Mouse (Mus musculus) midbrain, embryonic 16.5 days (tissue): ENCODE results near the gene Gusb. TPM values are rescaled to one million over a fixed set of nuclear protein-coding genes. Genes with fewer than 3 reads are reported as not detected.

ENCODE experiments used
- ATAC-seq: fragments of 200-750 bp; cut with Nextera tagmentation; 2 replicates; pipeline ENCODE4 v1.8.0; 2017; ENCODE audit warnings: moderate TSS enrichment
- H3K27ac ChIP-seq: fragments of 300-500 bp; sonication (generic); 2 replicates; pipeline ENCODE4 v1.5.1; 2014; ENCODE audit warnings: mild to moderate bottlenecking, low read length, mixed read lengths
- H3K27me3 ChIP-seq: fragments of 300-500 bp; sonication (generic); 2 replicates; pipeline ENCODE4 v1.6.1; 2014; ENCODE audit warnings: low read depth, low read length, mixed read lengths; ENCODE audit not compliant: control insufficient read depth, insufficient read depth
- H3K36me3 ChIP-seq: fragments of 300-500 bp; sonication (generic); 2 replicates; pipeline ENCODE4 v1.6.1; 2014; ENCODE audit warnings: mild to moderate bottlenecking, low read length, moderate library complexity, mixed read lengths; ENCODE audit not compliant: control insufficient read depth, insufficient read depth
- H3K4me1 ChIP-seq: fragments of 300-500 bp; sonication (generic); 2 replicates; pipeline ENCODE4 v1.6.1; 2014; ENCODE audit warnings: mild to moderate bottlenecking, low read length, mixed read lengths; ENCODE audit not compliant: control insufficient read depth, insufficient read depth
- H3K4me2 ChIP-seq: fragments of 300-500 bp; sonication (generic); 2 replicates; pipeline ENCODE4 v1.6.1; 2014; ENCODE audit warnings: mild to moderate bottlenecking, low read length, mixed read lengths
- H3K4me3 ChIP-seq: fragments of 300-500 bp; sonication (generic); 2 replicates; pipeline ENCODE4 v1.5.1; 2014; ENCODE audit warnings: low read depth, mild to moderate bottlenecking, low read length, moderate library complexity, mixed read lengths
- H3K9ac ChIP-seq: fragments of 300-500 bp; sonication (generic); 2 replicates; pipeline ENCODE4 v1.6.1; 2014; ENCODE audit warnings: low read depth, low read length, mixed read lengths
- H3K9me3 ChIP-seq: fragments of 300-500 bp; sonication (generic); replicated peaks from 2 replicates; pipeline ENCODE4 v1.6.1; 2014; ENCODE audit warnings: mild to moderate bottlenecking, low read length, mixed read lengths; ENCODE audit not compliant: control insufficient read depth, poor library complexity, severe bottlenecking
- WGBS: fragments of 180-500 bp; shearing (Covaris S2); extraction: QIAGEN DNeasy Blood & Tissue Kit; methylation state at CpG from one replicate; pipeline ENCODE4 v1.1.7; 2014; 5-methylcytosine and 5-hydroxymethylcytosine counted together
- polyA plus RNA-seq: library from polyadenylated mRNA; unstranded; fragments of >200 nt; fragmentation: Nextera tagmentation; extraction: Ambion mirVana; gene quantifications from 2 replicates; pipeline ENCODE4 v1.2.1, GENCODE M21; 2015

The Gusb gene
- polyA plus RNA-seq, 1 experiment from 2014 or later = 31.5 TPM

GRCm38 (mm10) chr5:129971491-129971890 lies 31.4 kb downstream of the Gusb start:
- H3K4me1 ChIP-seq = no peaks in the 10 kb centered on the region

GRCm38 (mm10) chr5:129968417-129968816 lies 34.4 kb downstream of the Gusb start:
- H3K36me3 ChIP-seq = no peaks in the 10 kb centered on the region
- no peak overlapping the region for H3K9ac ChIP-seq
- WGBS = 76% methylated on average over 7 of the region's 7 CpGs
- H3K4me3 ChIP-seq = no peak overlapping the region
- no peak overlapping the region for H3K27ac ChIP-seq
- no peaks in the 10 kb centered on the region for H3K4me1 ChIP-seq
- H3K9me3 ChIP-seq = no peaks in the 10 kb centered on the region
- H3K4me2 ChIP-seq = no peak overlapping the region
- no peak for ATAC-seq
- H3K27me3 ChIP-seq = no peaks in the 10 kb centered on the region

More at GRCm38 (mm10) chr5:129971491-129971890, 31.4 kb downstream of the Gusb start:
- no peak overlapping the region for H3K4me3 ChIP-seq
- no peak overlapping the region for H3K27ac ChIP-seq
- H3K9me3 ChIP-seq = no peaks in the 10 kb centered on the region
- no peak overlapping the region for H3K9ac ChIP-seq
- ATAC-seq = no peak
- H3K4me2 ChIP-seq = no peak overlapping the region
- WGBS = 95% methylated on average over 4 of the region's 4 CpGs
- H3K27me3 ChIP-seq = no peaks in the 10 kb centered on the region
- H3K36me3 ChIP-seq = no peaks in the 10 kb centered on the region

- H3K36me3 ChIP-seq = no peaks in the 10 kb centered on the region
- ATAC-seq = no peak
- H3K27ac ChIP-seq = no peak overlapping the region
- no peak overlapping the region for H3K9ac ChIP-seq
- H3K4me3 ChIP-seq = no peak overlapping the region
- 78% methylated on average over 3 of the region's 3 CpGs for WGBS
- no peaks in the 10 kb centered on the region for H3K27me3 ChIP-seq
- no peaks in the 10 kb centered on the region for H3K4me1 ChIP-seq
- H3K4me2 ChIP-seq = no peak overlapping the region
- H3K9me3 ChIP-seq = no peaks in the 10 kb centered on the region
These were observed 36.4 kb downstream of the Gusb start for GRCm38 (mm10) chr5:129966448-129966847.

- Histone ChIP-seq H3K36me3 (no peaks in the 10 kb centered on the region), H3K4me1 (no peaks in the 10 kb centered on the region), H3K9me3 (no peaks in the 10 kb centered on the region), H3K27ac (no peak overlapping the region), H3K4me2 (no peak overlapping the region), H3K4me3 (no peak overlapping the region), H3K27me3 (no peaks in the 10 kb centered on the region), H3K9ac (no peak overlapping the region)
- 72% methylated on average over 4 of the region's 4 CpGs for WGBS
- ATAC-seq = no peak
These were observed 39.6 kb downstream of the Gusb start for GRCm38 (mm10) chr5:129963224-129963623.

- no peak overlapping the region for H3K9ac ChIP-seq
- no peak overlapping the region for H3K4me2 ChIP-seq
- H3K4me1 ChIP-seq = peaks cover 3% of the 10 kb centered on the region; the same call in 1 of the 2 replicates
- H3K27me3 ChIP-seq = no peaks in the 10 kb centered on the region
- H3K9me3 ChIP-seq = no peaks in the 10 kb centered on the region
- H3K27ac ChIP-seq = no peak overlapping the region
- 88% methylated on average over 6 of the region's 6 CpGs for WGBS
- no peak for ATAC-seq
- no peak overlapping the region for H3K4me3 ChIP-seq
- no peaks in the 10 kb centered on the region for H3K36me3 ChIP-seq
These were observed 47.1 kb downstream of the Gusb start for GRCm38 (mm10) chr5:129955792-129956191.

- Histone ChIP-seq H3K4me3 (no peak overlapping the region), H3K4me1 (peaks cover 3% of the 10 kb centered on the region; the same call in 1 of the 2 replicates), H3K27ac (no peak overlapping the region), H3K4me2 (no peak overlapping the region), H3K9ac (no peak overlapping the region), H3K9me3 (no peaks in the 10 kb centered on the region), H3K27me3 (no peaks in the 10 kb centered on the region), H3K36me3 (no peaks in the 10 kb centered on the region)
- 87% methylated on average over 5 of the region's 5 CpGs for WGBS
- ATAC-seq = no peak
These were observed 48.2 kb downstream of the Gusb start for GRCm38 (mm10) chr5:129954473-129955254.

GRCm38 (mm10) chr5:129952143-129952542 lies 50.7 kb downstream of the Gusb start:
- no peak overlapping the region for H3K27ac ChIP-seq
- H3K9me3 ChIP-seq = no peaks in the 10 kb centered on the region
- 96% methylated on average over 4 of the region's 4 CpGs for whole genome bisulfite sequencing
- peaks cover 3% of the 10 kb centered on the region; the same call in 1 of the 2 replicates for H3K4me1 ChIP-seq
- no peak overlapping the region for H3K4me2 ChIP-seq
- H3K27me3 ChIP-seq = no peaks in the 10 kb centered on the region
- H3K4me3 ChIP-seq = no peak overlapping the region
- ATAC-seq = no peak
- no peak overlapping the region for H3K9ac ChIP-seq
- H3K36me3 ChIP-seq = no peaks in the 10 kb centered on the region

- Histone ChIP-seq H3K9ac (no peak overlapping the region), H3K9me3 (no peaks in the 10 kb centered on the region), H3K27ac (no peak overlapping the region), H3K27me3 (no peaks in the 10 kb centered on the region), H3K4me3 (no peak overlapping the region), H3K4me2 (no peak overlapping the region), H3K4me1 (peaks cover 9% of the 10 kb centered on the region), H3K36me3 (no peaks in the 10 kb centered on the region)
- no peak for ATAC-seq
- whole genome bisulfite sequencing = 96% methylated on average over 2 of the region's 2 CpGs
These were observed 55.3 kb downstream of the Gusb start for GRCm38 (mm10) chr5:129947528-129948033.

- H3K36me3 ChIP-seq = no peaks in the 10 kb centered on the region
- no peak overlapping the region for H3K27ac ChIP-seq
- 85% methylated on average over 1 of the region's 1 CpGs for WGBS
- no peaks in the 10 kb centered on the region for H3K27me3 ChIP-seq
- ATAC-seq = no peak
- H3K4me2 ChIP-seq = no peak overlapping the region; the same call in 1 of the 2 replicates
- H3K4me1 ChIP-seq = peaks cover 9% of the 10 kb centered on the region
- H3K4me3 ChIP-seq = no peak overlapping the region
- H3K9me3 ChIP-seq = no peaks in the 10 kb centered on the region
- no peak overlapping the region for H3K9ac ChIP-seq
These were observed 59.4 kb downstream of the Gusb start for GRCm38 (mm10) chr5:129943402-129943801.
